Mouse (Mus musculus) heart, embryonic 14.5 days (tissue): Measurements from ENCODE around the gene Dhdh. TPM values are rescaled to one million over a fixed set of nuclear protein-coding genes. Genes with fewer than 3 reads are reported as not detected.

Source experiments
- ATAC-seq: fragments of 200-750 bp; cut with Nextera tagmentation; 2 replicates; pipeline ENCODE4 v1.8.0; 2017; ENCODE audit warnings: low read depth, moderate TSS enrichment; ENCODE audit not compliant: insufficient number of reproducible peaks, insufficient read depth, low FRiP score
- H3K27ac ChIP-seq, 2 experiments: fragments of 200-500 bp in 1 of 2; fragments of 300-500 bp in 1 of 2; sonication (generic) in 1 of 2; replicated peaks in 1 of 2; 2 replicates each; pipeline ENCODE4 v1.5.1; 2012 to 2014; ENCODE audit warnings: low read depth in 2 of 2, low read length in 2 of 2, control low read depth in 1 of 2, mild to moderate bottlenecking in 1 of 2, mixed read lengths in 1 of 2; ENCODE audit not compliant: control insufficient read depth in 1 of 2, insufficient read depth in 1 of 2
- H3K27me3 ChIP-seq: fragments of 300-500 bp; sonication (generic); 2 replicates; pipeline ENCODE4 v1.6.1; 2014; ENCODE audit warnings: mild to moderate bottlenecking, low read length, control low read depth; ENCODE audit not compliant: control insufficient read depth, insufficient read depth
- H3K36me3 ChIP-seq: fragments of 300-500 bp; sonication (generic); 2 replicates; pipeline ENCODE4 v1.6.1; 2014; ENCODE audit warnings: mild to moderate bottlenecking, control low read depth, low read length, mixed read lengths; ENCODE audit not compliant: control insufficient read depth, insufficient read depth
- H3K4me1 ChIP-seq, 2 experiments: fragments of 200-500 bp in 1 of 2; fragments of 300-500 bp in 1 of 2; sonication (generic) in 1 of 2; 2 replicates each; pipeline ENCODE4 v1.6.1; 2012 to 2014; ENCODE audit warnings: low read length in 2 of 2, control low read depth in 1 of 2, mixed read lengths in 1 of 2; ENCODE audit not compliant: control insufficient read depth in 2 of 2, insufficient read depth in 2 of 2
- H3K4me2 ChIP-seq: fragments of 300-500 bp; sonication (generic); 2 replicates; pipeline ENCODE4 v1.6.1; 2014; ENCODE audit warnings: mild to moderate bottlenecking, low read length
- H3K4me3 ChIP-seq, 2 experiments: fragments of 200-500 bp in 1 of 2; fragments of 300-500 bp in 1 of 2; sonication (generic) in 1 of 2; 2 replicates each; pipeline ENCODE4 v1.5.1; 2012 to 2014; ENCODE audit warnings: low read length in 2 of 2, mild to moderate bottlenecking in 2 of 2, control low read depth in 1 of 2, low read depth in 1 of 2, moderate library complexity in 1 of 2; ENCODE audit not compliant: control insufficient read depth in 1 of 2, insufficient read depth in 1 of 2
- H3K9ac ChIP-seq: fragments of 300-500 bp; sonication (generic); 2 replicates; pipeline ENCODE4 v1.6.1; 2014; ENCODE audit warnings: mild to moderate bottlenecking, low read length
- H3K9me3 ChIP-seq: fragments of 300-500 bp; sonication (generic); 2 replicates; pipeline ENCODE4 v1.6.1; 2016; ENCODE audit warnings: low read length, control low read depth; ENCODE audit not compliant: control insufficient read depth
- WGBS: fragments of 180-500 bp; shearing (Covaris S2); extraction: QIAGEN DNeasy Blood & Tissue Kit; methylation state at CpG from one replicate; pipeline ENCODE4 v1.1.7; 2014; 5-methylcytosine and 5-hydroxymethylcytosine counted together
- polyA plus RNA-seq: library from polyadenylated mRNA; unstranded; fragments of >200 nt; fragmentation: Nextera tagmentation; extraction: Ambion mirVana; gene quantifications from 2 replicates; pipeline ENCODE4 v1.2.1, GENCODE M21; 2014

Gene Dhdh
- polyA plus RNA-seq, 1 experiment from 2014 or later, result 5.7 TPM

GRCm38 (mm10) chr7:45509181-45509882, 20.7 kb upstream of the Dhdh start:
- Histone ChIP-seq H3K9ac (peak overlapping the region; percentile 87), H3K27me3 (no peaks in the 10 kb centered on the region), H3K4me2 (peak overlapping the region; percentile 85), H3K27ac (peak overlapping the region in 1 of 2 experiments; percentile 87; a peak in 2 of 4 replicates), H3K36me3 (peaks cover 37% of the 10 kb centered on the region), H3K4me1 (peaks cover 6 to 15% of the 10 kb centered on the region in 2 experiments), H3K9me3 (no peaks in the 10 kb centered on the region), H3K4me3 (peak overlapping the region; percentile 76 to 92)
- ATAC-seq, result no peak
- WGBS, result 35% methylated on average over 19 of the region's 19 CpGs

- Histone ChIP-seq H3K4me1 (peaks cover 6 to 15% of the 10 kb centered on the region in 2 experiments), H3K4me3 (no peak overlapping the region), H3K9ac (peak overlapping the region; percentile 87), H3K4me2 (peak overlapping the region; percentile 85), H3K9me3 (no peaks in the 10 kb centered on the region), H3K27me3 (no peaks in the 10 kb centered on the region), H3K36me3 (peaks cover 37% of the 10 kb centered on the region), H3K27ac (no peak overlapping the region)
- 76% methylated on average over 6 of the region's 6 CpGs for WGBS
- no peak for ATAC-seq
These were observed 20.0 kb upstream of the Dhdh start for GRCm38 (mm10) chr7:45508561-45508960.

- H3K9me3 ChIP-seq, result no peaks in the 10 kb centered on the region
- peaks cover 6 to 15% of the 10 kb centered on the region in 2 experiments for H3K4me1 ChIP-seq
- ATAC-seq, result no peak
- no peak overlapping the region for H3K9ac ChIP-seq
- H3K27ac ChIP-seq, result no peak overlapping the region
- 80% methylated on average over 6 of the region's 6 CpGs for WGBS
- no peak overlapping the region for H3K4me2 ChIP-seq
- peaks cover 47% of the 10 kb centered on the region for H3K36me3 ChIP-seq
- no peaks in the 10 kb centered on the region for H3K27me3 ChIP-seq
- no peak overlapping the region for H3K4me3 ChIP-seq
These were observed 19.0 kb upstream of the Dhdh start for GRCm38 (mm10) chr7:45507583-45507982.

GRCm38 (mm10) chr7:45498427-45498826, 9.8 kb upstream of the Dhdh start:
- no peak overlapping the region for H3K4me3 ChIP-seq
- peaks cover 0 to 2% of the 10 kb centered on the region in 2 experiments; a peak in 1 of 4 replicates for H3K4me1 ChIP-seq
- no peak overlapping the region for H3K27ac ChIP-seq
- no peak overlapping the region for H3K9ac ChIP-seq
- no peak for ATAC-seq
- H3K27me3 ChIP-seq, result no peaks in the 10 kb centered on the region
- no peaks in the 10 kb centered on the region for H3K9me3 ChIP-seq
- no peak overlapping the region for H3K4me2 ChIP-seq
- WGBS, result 96% methylated on average over 6 of the region's 6 CpGs
- H3K36me3 ChIP-seq, result peaks cover 96% of the 10 kb centered on the region

GRCm38 (mm10) chr7:45494548-45494947, 5.9 kb upstream of the Dhdh start:
- Histone ChIP-seq H3K4me2 (no peak overlapping the region), H3K27ac (no peak overlapping the region), H3K4me1 (peaks cover 4% of the 10 kb centered on the region in 2 experiments; a peak in 2 of 4 replicates), H3K9ac (no peak overlapping the region), H3K27me3 (no peaks in the 10 kb centered on the region), H3K4me3 (no peak overlapping the region), H3K36me3 (peaks cover 76% of the 10 kb centered on the region), H3K9me3 (no peaks in the 10 kb centered on the region)
- 84% methylated on average over 9 of the region's 9 CpGs for WGBS
- no peak for ATAC-seq

- H3K4me3 ChIP-seq, result no peak overlapping the region
- H3K36me3 ChIP-seq, result peaks cover 60% of the 10 kb centered on the region
- H3K9me3 ChIP-seq, result no peaks in the 10 kb centered on the region
- no peak overlapping the region for H3K4me2 ChIP-seq
- no peak for ATAC-seq
- no peaks in the 10 kb centered on the region for H3K27me3 ChIP-seq
- peaks cover 5 to 9% of the 10 kb centered on the region in 2 experiments; a peak in 2 of 4 replicates for H3K4me1 ChIP-seq
- no peak overlapping the region for H3K27ac ChIP-seq
- no peak overlapping the region for H3K9ac ChIP-seq
- 92% methylated on average over 5 of the region's 5 CpGs for WGBS
These were observed 4.3 kb upstream of the Dhdh start for GRCm38 (mm10) chr7:45492951-45493350.

GRCm38 (mm10) chr7:45492225-45492844, 3.7 kb upstream of the Dhdh start:
- no peak overlapping the region for H3K9ac ChIP-seq
- H3K27me3 ChIP-seq, result no peaks in the 10 kb centered on the region
- H3K4me1 ChIP-seq, result peaks cover 5 to 9% of the 10 kb centered on the region in 2 experiments; a peak in 2 of 4 replicates
- no peak for ATAC-seq
- H3K36me3 ChIP-seq, result peaks cover 54% of the 10 kb centered on the region
- H3K4me3 ChIP-seq, result no peak overlapping the region
- H3K27ac ChIP-seq, result no peak overlapping the region
- no peak overlapping the region for H3K4me2 ChIP-seq
- H3K9me3 ChIP-seq, result no peaks in the 10 kb centered on the region
- 94% methylated on average over 8 of the region's 8 CpGs for WGBS
